Mouse (Mus musculus): Measurements from ENCODE around the gene Bok.

Gene Bok

DNA sequence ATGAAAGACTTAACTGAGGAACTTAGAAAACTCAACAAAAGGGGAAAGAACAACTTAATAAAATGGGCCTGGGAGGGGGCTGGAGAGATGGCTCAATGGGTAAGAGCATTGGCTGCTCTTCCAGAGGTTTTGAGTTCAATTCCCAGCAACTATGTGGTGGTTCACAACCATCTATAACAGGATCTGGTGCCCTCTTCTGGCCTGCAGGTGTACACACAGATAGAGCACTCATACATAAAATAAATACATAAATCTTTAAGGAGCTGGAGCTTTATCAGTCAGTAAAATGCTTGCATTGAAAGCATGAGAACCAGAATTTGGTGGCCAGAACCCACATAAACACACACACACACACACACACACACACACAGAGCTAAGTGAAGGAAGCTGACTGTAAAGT, 57.5 kb downstream of the Bok start:
- DNase-seq (ENCODE audit: low read depth, low spot score): no peak

All from retina, adult 2 months (tissue).